Mouse (Mus musculus): ENCODE results near the gene Cd300ld5.
A peak's percentile ranks its signal among the peaks of the same experiment; 100 is the strongest.

The Cd300ld5 gene

GRCm38 (mm10) chr11:115077436-115077835, 39.9 kb upstream of the Cd300ld5 start:
- Histone ChIP-seq H3K4me1 (replicated peaks; ENCODE audit: low read depth, low read length) (peaks cover 21% of the 10 kb centered on the region), H3K4me3 (replicated peaks; ENCODE audit: low read length) (no peak overlapping the region), H3K27me3 (ENCODE audit: insufficient read depth, low read length) (peaks cover 12% of the 10 kb centered on the region; the same call in 1 of the 2 replicates), H3K36me3 (ENCODE audit: insufficient read depth, low read length) (no peaks in the 10 kb centered on the region), H3K9me3 (ENCODE audit: low read length) (no peaks in the 10 kb centered on the region)
- TF ChIP-seq NANOG (IDR thresholded peaks at IDR 0.05; ENCODE audit: borderline replicate concordance, low read length) (no peak), CTCF (conservative IDR thresholded peaks at IDR 0.05; ENCODE audit: low read length) (no peak), POU5F1 (IDR thresholded peaks at IDR 0.05; ENCODE audit: borderline replicate concordance, low read length) (no peak)

- Histone ChIP-seq H3K4me3 (replicated peaks; ENCODE audit: low read length) (no peak overlapping the region), H3K36me3 (ENCODE audit: insufficient read depth, low read length) (no peaks in the 10 kb centered on the region), H3K9me3 (ENCODE audit: low read length) (no peaks in the 10 kb centered on the region), H3K4me1 (replicated peaks; ENCODE audit: low read depth, low read length) (peaks cover 31% of the 10 kb centered on the region), H3K27me3 (ENCODE audit: insufficient read depth, low read length) (peaks cover 16% of the 10 kb centered on the region)
- TF ChIP-seq POU5F1 (IDR thresholded peaks at IDR 0.05; ENCODE audit: borderline replicate concordance, low read length) (no peak), CTCF (conservative IDR thresholded peaks at IDR 0.05; ENCODE audit: low read length) (no peak), NANOG (IDR thresholded peaks at IDR 0.05; ENCODE audit: borderline replicate concordance, low read length) (no peak)
Observed at GRCm38 (mm10) chr11:115075859-115076258, 38.3 kb upstream of the Cd300ld5 start.

DNA sequence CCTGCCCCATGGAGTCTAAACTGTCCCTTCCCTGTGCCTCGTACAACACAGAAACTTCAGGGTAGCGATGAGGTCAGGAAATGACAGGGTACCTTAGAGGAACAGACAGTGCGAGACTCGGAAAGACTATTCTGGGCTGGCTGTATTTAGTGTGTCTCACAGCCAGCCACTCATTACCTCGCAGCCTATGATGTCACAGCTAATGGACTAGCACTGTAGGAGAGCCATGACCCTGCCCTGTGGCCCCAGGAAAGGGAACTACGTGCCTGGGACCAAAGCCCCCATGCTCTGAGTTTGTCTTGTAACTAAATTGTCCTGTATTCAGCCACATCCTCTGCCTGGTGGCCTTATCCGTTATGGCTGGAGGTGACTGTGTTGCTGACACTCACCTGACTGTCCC, 37.8 kb upstream of the Cd300ld5 start:
- Histone ChIP-seq H3K27me3 (ENCODE audit: insufficient read depth, low read length) (peaks cover 16% of the 10 kb centered on the region), H3K4me3 (replicated peaks; ENCODE audit: low read length) (no peak overlapping the region), H3K36me3 (ENCODE audit: insufficient read depth, low read length) (no peaks in the 10 kb centered on the region), H3K4me1 (replicated peaks; ENCODE audit: low read depth, low read length) (peaks cover 36% of the 10 kb centered on the region), H3K9me3 (ENCODE audit: low read length) (no peaks in the 10 kb centered on the region)
- TF ChIP-seq POU5F1 (IDR thresholded peaks at IDR 0.05; ENCODE audit: borderline replicate concordance, low read length) (no peak), CTCF (conservative IDR thresholded peaks at IDR 0.05; ENCODE audit: low read length) (no peak), NANOG (IDR thresholded peaks at IDR 0.05; ENCODE audit: borderline replicate concordance, low read length) (no peak)

- no peaks in the 10 kb centered on the region for H3K9me3 ChIP-seq (ENCODE audit: low read length)
- no peaks in the 10 kb centered on the region for H3K36me3 ChIP-seq (ENCODE audit: insufficient read depth, low read length)
- H3K27me3 ChIP-seq (ENCODE audit: insufficient read depth, low read length): peaks cover 24% of the 10 kb centered on the region
- no peak for TF ChIP-seq POU5F1 (IDR thresholded peaks at IDR 0.05; ENCODE audit: borderline replicate concordance, low read length)
- TF ChIP-seq CTCF (conservative IDR thresholded peaks at IDR 0.05; ENCODE audit: low read length): no peak
- TF ChIP-seq NANOG (IDR thresholded peaks at IDR 0.05; ENCODE audit: borderline replicate concordance, low read length): no peak
- H3K4me3 ChIP-seq (replicated peaks; ENCODE audit: low read length): 0 out of 2 replicates have a peak overlapping the region, but pooled peaks have one; percentile 13
- H3K4me1 ChIP-seq (replicated peaks; ENCODE audit: low read depth, low read length): peaks cover 45% of the 10 kb centered on the region
Observed at GRCm38 (mm10) chr11:115073002-115073401, 35.4 kb upstream of the Cd300ld5 start.

GRCm38 (mm10) chr11:115071631-115072294, 34.2 kb upstream of the Cd300ld5 start:
- Histone ChIP-seq H3K36me3 (ENCODE audit: insufficient read depth, low read length) (no peaks in the 10 kb centered on the region), H3K4me3 (replicated peaks; ENCODE audit: low read length) (peak overlapping the region; percentile 43), H3K27me3 (ENCODE audit: insufficient read depth, low read length) (peaks cover 28% of the 10 kb centered on the region), H3K9me3 (ENCODE audit: low read length) (no peaks in the 10 kb centered on the region), H3K4me1 (replicated peaks; ENCODE audit: low read depth, low read length) (peaks cover 49% of the 10 kb centered on the region)
- TF ChIP-seq CTCF (conservative IDR thresholded peaks at IDR 0.05; ENCODE audit: low read length) (no peak), NANOG (IDR thresholded peaks at IDR 0.05; ENCODE audit: borderline replicate concordance, low read length) (no peak), POU5F1 (IDR thresholded peaks at IDR 0.05; ENCODE audit: borderline replicate concordance, low read length) (no peak)

- H3K9me3 ChIP-seq (ENCODE audit: low read length): no peaks in the 10 kb centered on the region
- TF ChIP-seq NANOG (IDR thresholded peaks at IDR 0.05; ENCODE audit: borderline replicate concordance, low read length): peak; percentile 95
- TF ChIP-seq POU5F1 (IDR thresholded peaks at IDR 0.05; ENCODE audit: borderline replicate concordance, low read length): no peak
- TF ChIP-seq CTCF (conservative IDR thresholded peaks at IDR 0.05; ENCODE audit: low read length): no peak
- H3K27me3 ChIP-seq (ENCODE audit: insufficient read depth, low read length): peaks cover 27% of the 10 kb centered on the region
- H3K4me3 ChIP-seq (replicated peaks; ENCODE audit: low read length): peak overlapping the region; percentile 43
- peaks cover 49% of the 10 kb centered on the region for H3K4me1 ChIP-seq (replicated peaks; ENCODE audit: low read depth, low read length)
- no peaks in the 10 kb centered on the region for H3K36me3 ChIP-seq (ENCODE audit: insufficient read depth, low read length)
Observed at GRCm38 (mm10) chr11:115071015-115071551, 33.5 kb upstream of the Cd300ld5 start.

DNA sequence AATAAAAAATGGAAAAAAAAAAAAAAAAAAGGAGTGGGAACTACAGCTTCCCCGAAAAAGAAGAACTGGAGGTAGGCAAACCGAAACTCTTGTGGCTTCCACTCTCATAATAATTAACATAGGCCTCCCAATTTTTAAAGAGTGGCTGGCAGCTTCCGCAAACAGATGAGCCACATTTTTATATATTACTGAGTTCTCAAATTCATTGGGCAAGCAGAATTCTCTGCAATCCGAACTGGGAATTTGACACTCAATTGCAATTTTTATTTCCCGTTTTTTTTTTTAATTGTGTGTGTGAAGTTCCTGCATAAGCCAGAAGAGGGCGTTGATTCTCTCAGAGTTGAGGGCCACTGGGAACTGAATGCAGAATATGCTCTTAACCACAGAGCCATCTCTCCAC, 29.2 kb upstream of the Cd300ld5 start:
- Histone ChIP-seq H3K9me3 (ENCODE audit: low read length) (no peaks in the 10 kb centered on the region), H3K4me3 (replicated peaks; ENCODE audit: low read length) (no peak overlapping the region), H3K27me3 (ENCODE audit: insufficient read depth, low read length) (peaks cover 18% of the 10 kb centered on the region), H3K4me1 (replicated peaks; ENCODE audit: low read depth, low read length) (peaks cover 31% of the 10 kb centered on the region), H3K36me3 (ENCODE audit: insufficient read depth, low read length) (no peaks in the 10 kb centered on the region)
- TF ChIP-seq POU5F1 (IDR thresholded peaks at IDR 0.05; ENCODE audit: borderline replicate concordance, low read length) (no peak), CTCF (conservative IDR thresholded peaks at IDR 0.05; ENCODE audit: low read length) (peak; percentile 61)

- Histone ChIP-seq H3K4me3 (replicated peaks; ENCODE audit: low read length) (no peak within 1 kb of the TSS), H3K36me3 (ENCODE audit: insufficient read depth, low read length) (no peaks in the 10 kb centered on the region), H3K4me1 (replicated peaks; ENCODE audit: low read depth, low read length) (peaks cover 4% of the 10 kb centered on the region), H3K27me3 (ENCODE audit: insufficient read depth, low read length) (peaks cover 17% of the 10 kb centered on the region), H3K9me3 (ENCODE audit: low read length) (no peaks in the 10 kb centered on the region)
- TF ChIP-seq POU5F1 (IDR thresholded peaks at IDR 0.05; ENCODE audit: borderline replicate concordance, low read length) (no peak), CTCF (conservative IDR thresholded peaks at IDR 0.05; ENCODE audit: low read length) (no peak), NANOG (IDR thresholded peaks at IDR 0.05; ENCODE audit: borderline replicate concordance, low read length) (no peak)
Observed at GRCm38 (mm10) chr11:115062077-115062476, 24.5 kb upstream of the Cd300ld5 start, which contains the start of gene Cd300e. Cd300e (minus strand) TSS chr11:115062177.
